Mouse (Mus musculus): ENCODE results near the gene Pbx2.

- no peak for TF ChIP-seq POLR2A (IDR thresholded peaks at IDR 0.05; ENCODE audit: insufficient read depth, low read depth, low read length)
- 0 out of 2 replicates have a peak, but pooled peaks have one; percentile 3 for TF ChIP-seq CTCF (IDR thresholded peaks at IDR 0.05; ENCODE audit: insufficient read depth, low read depth, low read length)
Measured at GRCm38 (mm10) chr17:34626773-34627092, 35.7 kb downstream of the Pbx2 start.
